Mouse (Mus musculus): ENCODE measurements around the gene Ypel4. TPM values are rescaled to one million over a fixed set of nuclear protein-coding genes. Genes with fewer than 3 reads are reported as not detected.

The Ypel4 gene
- total and polyA plus RNA-seq, 2 experiments from 2014 or later = 9.3 to 15.0 TPM

DNA sequence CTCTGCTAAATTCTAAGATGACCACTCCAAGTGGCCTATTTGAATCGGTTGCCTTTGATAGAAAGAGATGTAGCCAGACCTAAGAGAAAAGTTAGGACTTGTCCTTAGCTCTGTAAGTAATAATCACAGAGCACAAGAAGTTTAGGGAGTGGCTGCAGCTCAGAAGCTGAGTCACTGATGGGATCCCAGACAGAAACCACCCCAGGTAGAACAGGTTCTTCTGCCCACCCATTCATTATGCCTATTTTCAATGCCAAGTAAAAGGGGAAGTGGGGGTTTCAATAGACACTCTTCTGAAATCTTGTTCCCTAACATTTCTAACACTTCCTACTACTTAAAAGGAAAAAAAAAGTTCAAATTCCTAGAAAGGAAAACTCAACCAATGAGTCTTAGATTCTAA, 28.6 kb upstream of the Ypel4 start:
- Histone ChIP-seq H3K27ac (ENCODE audit: low read depth, low read length) (no peak overlapping the region), H3K4me1 (ENCODE audit: insufficient read depth) (0 out of 2 replicates have a peak, but pooled peaks cover 3% of the 10 kb centered on the region), H3K4me3 (ENCODE audit: low read depth, low read length) (no peak overlapping the region), H3K27me3 (ENCODE audit: insufficient read depth, low read length) (no peaks in the 10 kb centered on the region), H3K36me3 (ENCODE audit: insufficient read depth) (peaks cover 24% of the 10 kb centered on the region), H3K4me2 (ENCODE audit: low read depth) (no peak overlapping the region), H3K9ac (no peak overlapping the region), H3K9me3 (ENCODE audit: low read length) (no peaks in the 10 kb centered on the region)
- no peak for TF ChIP-seq CTCF (IDR thresholded peaks at IDR 0.05; ENCODE audit: low read depth)
- 94% methylated on average over 1 of the region's 1 CpGs for WGBS
- no peak for ATAC-seq
- no peak for DNase-seq

DNA sequence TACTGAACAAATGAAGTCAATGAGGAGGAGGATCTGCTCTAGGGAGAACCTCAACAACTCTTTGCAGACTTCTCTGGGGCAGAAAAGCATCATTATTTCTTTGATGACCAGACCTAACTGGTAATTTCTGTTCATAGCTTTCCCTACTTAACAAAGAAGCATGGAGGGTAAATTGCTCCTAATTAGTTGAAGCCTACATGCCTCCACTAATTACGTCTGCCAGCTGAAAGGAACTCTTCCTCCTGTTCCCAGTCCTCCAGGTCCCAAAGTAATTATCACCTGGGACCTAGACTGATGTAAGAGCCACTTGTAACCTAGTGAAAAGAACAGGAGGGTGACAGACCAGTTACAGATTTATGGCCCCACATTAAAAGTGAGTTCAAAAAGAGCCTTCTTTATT, 26.3 kb upstream of the Ypel4 start:
- no peaks in the 10 kb centered on the region for H3K27me3 ChIP-seq (ENCODE audit: insufficient read depth, low read length)
- TF ChIP-seq CTCF (IDR thresholded peaks at IDR 0.05; ENCODE audit: low read depth) = no peak
- no peak for DNase-seq
- no peak overlapping the region for H3K27ac ChIP-seq (ENCODE audit: low read depth, low read length)
- H3K4me3 ChIP-seq (ENCODE audit: low read depth, low read length) = no peak overlapping the region
- H3K4me2 ChIP-seq (ENCODE audit: low read depth) = no peak overlapping the region
- H3K4me1 ChIP-seq (ENCODE audit: insufficient read depth) = 0 out of 2 replicates have a peak, but pooled peaks cover 3% of the 10 kb centered on the region
- WGBS = 10% methylated on average over 1 of the region's 1 CpGs
- H3K36me3 ChIP-seq (ENCODE audit: insufficient read depth) = peaks cover 28% of the 10 kb centered on the region
- H3K9ac ChIP-seq = no peak overlapping the region
- no peak for ATAC-seq
- no peaks in the 10 kb centered on the region for H3K9me3 ChIP-seq (ENCODE audit: low read length)

DNA sequence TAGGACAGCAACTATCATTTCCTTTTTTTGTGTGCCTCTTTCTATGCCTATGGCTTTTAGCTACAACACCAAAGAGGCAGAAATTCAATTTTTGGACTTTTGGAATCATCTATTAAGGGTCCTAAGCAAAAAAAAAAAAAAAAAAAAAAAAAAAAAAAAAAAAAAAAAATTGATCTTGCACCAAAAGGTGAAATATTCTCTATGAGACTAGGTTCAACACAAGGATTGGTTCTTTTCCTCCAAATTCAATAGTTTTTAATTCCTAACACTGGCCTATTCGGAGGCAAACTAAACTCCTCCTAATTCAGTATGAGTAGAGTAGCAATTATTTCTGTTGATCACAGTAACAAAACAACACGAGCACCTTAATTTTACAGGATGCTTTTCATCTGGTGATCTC, 22.0 kb upstream of the Ypel4 start:
- peaks cover 16% of the 10 kb centered on the region for H3K36me3 ChIP-seq (ENCODE audit: insufficient read depth)
- DNase-seq = no peak
- ATAC-seq = no peak
- H3K9ac ChIP-seq = no peak overlapping the region
- no peaks in the 10 kb centered on the region for H3K9me3 ChIP-seq (ENCODE audit: low read length)
- H3K27ac ChIP-seq (ENCODE audit: low read depth, low read length) = no peak overlapping the region
- H3K27me3 ChIP-seq (ENCODE audit: insufficient read depth, low read length) = no peaks in the 10 kb centered on the region
- peaks cover 9% of the 10 kb centered on the region; the same call in 1 of the 2 replicates for H3K4me1 ChIP-seq (ENCODE audit: insufficient read depth)
- no peak for TF ChIP-seq CTCF (IDR thresholded peaks at IDR 0.05; ENCODE audit: low read depth)
- H3K4me2 ChIP-seq (ENCODE audit: low read depth) = no peak overlapping the region
- 82% methylated on average over 2 of the region's 2 CpGs for WGBS
- H3K4me3 ChIP-seq (ENCODE audit: low read depth, low read length) = no peak overlapping the region

DNA sequence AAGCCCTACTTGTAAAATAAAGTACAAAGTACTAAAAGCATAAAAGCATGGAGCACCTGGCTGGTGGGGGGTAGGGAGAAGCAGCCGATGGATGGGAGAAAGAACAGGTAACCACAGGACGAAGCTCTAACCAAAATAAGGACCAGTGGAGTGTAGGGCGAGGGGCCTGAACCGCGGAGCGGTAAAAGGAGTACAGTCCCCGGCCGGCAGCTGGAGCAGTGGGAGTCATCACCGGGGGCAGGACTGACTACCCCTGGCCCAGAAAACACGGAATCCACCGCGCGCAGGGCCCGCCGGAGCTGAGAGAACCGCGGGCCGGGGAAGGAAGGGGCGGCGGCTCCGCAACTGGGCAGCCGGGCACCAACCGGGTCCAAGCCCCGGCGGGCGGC, 19.4 kb upstream of the Ypel4 start:
- DNase-seq (no peak), ATAC-seq (peak; percentile 4; the same call in 1 of the 2 replicates)
- H3K9me3 ChIP-seq (ENCODE audit: low read length) = no peaks in the 10 kb centered on the region
- H3K27ac ChIP-seq (ENCODE audit: low read depth, low read length) = peak overlapping the region; percentile 97
- H3K4me1 ChIP-seq (ENCODE audit: insufficient read depth) = peaks cover 6% of the 10 kb centered on the region; the same call in 1 of the 2 replicates
- H3K4me3 ChIP-seq (ENCODE audit: low read depth, low read length) = peak overlapping the region; percentile 94
- TF ChIP-seq CTCF (IDR thresholded peaks at IDR 0.05; ENCODE audit: low read depth) = no peak
- no peaks in the 10 kb centered on the region for H3K27me3 ChIP-seq (ENCODE audit: insufficient read depth, low read length)
- peak overlapping the region; percentile 76 for H3K4me2 ChIP-seq (ENCODE audit: low read depth)
- H3K36me3 ChIP-seq (ENCODE audit: insufficient read depth) = peaks cover 10% of the 10 kb centered on the region
- peak overlapping the region; percentile 90 for H3K9ac ChIP-seq
- WGBS = under 1% methylated on average over 24 of the region's 26 CpGs

DNA sequence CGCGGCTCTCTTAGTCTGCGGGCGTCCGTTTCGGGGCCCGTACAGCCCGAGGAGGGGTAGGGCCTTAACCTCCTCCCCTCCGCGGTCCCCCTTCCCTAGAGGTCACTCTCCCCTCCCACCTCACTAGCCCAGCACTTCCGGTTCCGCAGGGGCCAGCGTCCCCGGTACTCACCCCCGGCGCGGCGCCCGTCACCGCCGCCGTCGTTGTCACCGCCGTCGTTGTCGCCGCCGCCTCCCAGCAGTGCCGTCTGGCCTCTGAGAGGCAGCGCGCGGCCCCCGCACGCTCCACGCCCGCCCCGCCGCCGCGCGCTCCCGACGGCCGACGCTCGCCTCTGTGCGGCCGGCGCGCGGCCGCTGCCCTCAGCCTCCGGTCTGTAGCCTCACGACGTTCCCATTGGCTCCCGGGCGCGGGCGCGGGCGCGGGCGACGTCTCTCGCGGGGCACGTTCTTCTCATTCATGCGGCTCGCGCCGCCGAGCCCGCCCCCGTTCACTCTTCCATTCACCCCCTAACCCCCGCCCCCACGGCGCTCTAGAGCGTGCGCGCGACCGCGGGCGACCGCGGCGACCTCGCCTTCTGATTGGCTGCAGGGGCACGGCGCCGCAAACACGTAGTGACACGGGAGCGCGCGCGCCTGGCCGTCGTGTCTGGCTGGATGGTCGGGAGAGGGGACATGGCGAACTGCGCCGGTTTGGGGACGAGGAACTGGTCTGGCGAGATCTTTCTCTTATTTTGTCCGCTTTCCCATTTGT, 18.9 kb upstream of the Ypel4 start, which contains the start of gene Zdhhc5:
Zdhhc5 (minus strand) TSS at position 370 of the 751 bp plus-strand sequence.
- H3K9me3 ChIP-seq (ENCODE audit: low read length) = no peaks in the 10 kb centered on the region
- no peak; the same call in 1 of the 2 replicates for TF ChIP-seq CTCF (IDR thresholded peaks at IDR 0.05; ENCODE audit: low read depth)
- peak within 1 kb of the TSS; percentile 76 for H3K4me2 ChIP-seq (ENCODE audit: low read depth)
- H3K36me3 ChIP-seq (ENCODE audit: insufficient read depth) = peaks cover 7% of the 10 kb centered on the region; the same call in 1 of the 2 replicates
- ATAC-seq (peak; percentile 97), DNase-seq (peak; percentile 99)
- peak within 1 kb of the TSS; percentile 97 for H3K27ac ChIP-seq (ENCODE audit: low read depth, low read length)
- H3K27me3 ChIP-seq (ENCODE audit: insufficient read depth, low read length) = no peaks in the 10 kb centered on the region
- H3K9ac ChIP-seq = peak within 1 kb of the TSS; percentile 90
- peaks cover 6% of the 10 kb centered on the region; the same call in 1 of the 2 replicates for H3K4me1 ChIP-seq (ENCODE audit: insufficient read depth)
- peak within 1 kb of the TSS; percentile 94 for H3K4me3 ChIP-seq (ENCODE audit: low read depth, low read length)
- WGBS = 3% methylated on average over 104 of the region's 107 CpGs

DNA sequence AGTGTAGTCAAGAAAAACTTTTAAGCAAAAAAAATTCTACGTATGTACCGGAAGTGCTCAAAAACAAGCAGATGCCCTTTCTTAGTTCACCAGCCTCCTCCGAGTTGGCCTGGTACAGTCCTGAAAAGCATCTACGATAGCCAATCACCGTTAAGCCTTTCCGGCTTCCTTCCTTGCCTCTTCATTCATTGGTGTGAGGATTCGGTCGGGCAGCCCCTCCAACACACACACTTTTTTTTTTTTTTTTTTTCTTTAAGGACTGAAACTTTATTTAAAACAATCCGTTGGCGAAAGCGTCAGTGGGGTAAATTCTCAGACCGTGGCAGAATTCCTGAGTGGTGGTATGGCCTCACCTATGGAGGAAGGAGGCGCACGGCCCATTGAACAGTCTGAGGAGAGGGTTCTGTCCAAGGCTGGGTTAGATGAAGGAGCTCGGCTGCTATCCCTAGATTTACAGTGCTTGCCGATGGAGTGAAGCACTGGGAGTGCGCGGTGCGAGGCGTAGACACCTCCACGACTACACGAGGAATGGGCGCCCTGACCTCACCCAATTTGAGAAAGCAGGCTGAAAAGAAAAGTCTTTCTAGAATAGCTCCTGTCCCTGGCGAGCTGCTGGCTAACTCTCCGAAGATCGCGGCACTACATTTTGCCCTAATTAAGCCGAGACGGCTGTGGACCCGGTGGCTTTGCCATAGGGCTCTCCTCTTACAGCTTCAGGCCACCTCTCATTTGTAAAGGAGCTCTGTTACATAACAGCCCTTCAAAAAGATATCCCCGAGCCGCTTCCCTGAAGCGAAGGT, 18.1 kb upstream of the Ypel4 start:
- Histone ChIP-seq H3K27ac (ENCODE audit: low read depth, low read length) (peak overlapping the region; percentile 97), H3K4me2 (ENCODE audit: low read depth) (peak overlapping the region; percentile 69), H3K4me1 (ENCODE audit: insufficient read depth) (peaks cover 6% of the 10 kb centered on the region; the same call in 1 of the 2 replicates), H3K4me3 (ENCODE audit: low read depth, low read length) (peak overlapping the region; percentile 94), H3K9me3 (ENCODE audit: low read length) (no peaks in the 10 kb centered on the region), H3K9ac (peak overlapping the region; percentile 59), H3K36me3 (ENCODE audit: insufficient read depth) (no peaks in the 10 kb centered on the region), H3K27me3 (ENCODE audit: insufficient read depth, low read length) (no peaks in the 10 kb centered on the region)
- DNase-seq = no peak
- TF ChIP-seq CTCF (IDR thresholded peaks at IDR 0.05; ENCODE audit: low read depth) = no peak
- peak; percentile 95 for ATAC-seq
- under 1% methylated on average over 33 of the region's 33 CpGs for WGBS
